Mouse (Mus musculus): ENCODE data around the gene Dgke. TPM values are rescaled to one million over a fixed set of nuclear protein-coding genes. Genes with fewer than 3 reads are reported as not detected.
A peak's percentile ranks its signal among the peaks of the same experiment; 100 is the strongest.
"Not testable (repeated sequence)": the region's sequence is repeated elsewhere in the genome, so short reads cannot be mapped to it uniquely, and the experiment has no call there.

Gene Dgke
- 0.69 and 0.82 TPM in 2 replicates for polyA plus RNA-seq (2015; fragmentation: Nextera tagmentation; extraction: Ambion mirVana)

DNA sequence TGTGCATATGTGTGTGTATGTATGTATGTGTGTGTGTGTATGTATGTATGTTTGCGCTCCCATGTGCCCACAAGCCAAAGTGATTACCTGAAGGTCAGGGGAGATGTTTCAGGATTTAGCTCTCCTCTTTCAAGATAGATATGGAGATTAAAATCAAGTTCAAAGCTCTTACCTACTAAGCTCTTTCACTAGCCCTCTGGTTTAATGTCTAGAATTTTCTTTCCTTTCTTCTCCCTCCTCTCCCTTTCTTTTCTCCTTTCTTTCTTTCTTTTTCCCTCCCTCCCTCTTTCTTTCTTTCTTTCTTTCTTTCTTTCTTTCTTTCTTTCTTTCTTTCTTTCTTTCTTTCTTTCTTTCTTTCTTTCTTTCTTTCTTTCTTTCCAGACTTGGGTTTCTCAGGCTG lies at the start of gene Dgke:
Gene Dgke, minus strand, starts transcription at position 101 of the 400 bp plus-strand sequence.
- WGBS (ENCODE audit: insufficient replicate concordance) = 83% methylated on average over 1 of the region's 1 CpGs
- no peak within 1 kb of the TSS for H3K27ac ChIP-seq

DNA sequence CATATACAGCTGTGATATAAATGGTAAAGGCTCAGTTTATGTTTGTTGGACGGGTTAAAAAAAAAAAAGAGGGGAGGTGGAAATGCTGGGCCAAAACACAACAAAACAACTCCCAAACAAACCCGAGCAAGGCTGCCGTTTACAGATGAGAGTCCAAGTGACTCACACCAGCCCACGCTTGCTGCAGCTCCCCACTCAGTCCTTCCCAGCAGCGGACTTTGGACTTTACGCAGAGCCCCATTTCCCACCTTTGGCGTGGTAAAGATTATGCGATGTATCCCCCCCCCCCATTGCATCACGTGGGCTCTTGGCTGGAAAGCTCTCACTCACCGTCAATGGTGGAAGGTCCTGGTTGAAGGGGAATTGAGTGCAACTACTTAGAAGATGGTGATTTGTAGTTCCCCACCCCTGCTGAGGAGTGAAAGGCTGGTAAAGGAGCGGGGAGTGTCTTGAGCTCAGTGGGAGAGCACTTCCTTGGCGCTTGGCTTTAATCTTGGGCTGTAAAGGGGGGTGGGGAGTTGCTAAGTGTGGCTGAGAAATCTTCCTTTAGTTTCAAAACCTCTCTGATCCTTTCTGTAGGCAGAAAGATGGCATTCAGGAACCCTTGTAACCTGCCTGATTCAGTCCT lies 40.6 kb upstream of the Dgke start:
- Histone ChIP-seq H3K4me3 (replicated peaks) (no peak overlapping the region), H3K9me3 (replicated peaks) (no peaks in the 10 kb centered on the region), H3K27me3 (no peaks in the 10 kb centered on the region), H3K4me1 (replicated peaks) (0 out of 2 replicates have a peak, but pooled peaks cover 10% of the 10 kb centered on the region), H3K4me2 (no peak overlapping the region), H3K36me3 (no peaks in the 10 kb centered on the region), H3K27ac (no peak overlapping the region), H3K9ac (no peak overlapping the region)
- DNase-seq (no peak), ATAC-seq (ENCODE audit: low read depth) (no peak)
- WGBS (ENCODE audit: insufficient replicate concordance) = 31% methylated on average over 12 of the region's 12 CpGs

More for the DNA sequence above, at the start of gene Dgke:
- no peak within 1 kb of the TSS for H3K4me2 ChIP-seq
- H3K9ac ChIP-seq = no peak within 1 kb of the TSS
- ATAC-seq (ENCODE audit: low read depth) (no peak), DNase-seq (no peak)
- no peak within 1 kb of the TSS for H3K4me3 ChIP-seq (replicated peaks)
- no peaks in the 10 kb centered on the region for H3K27me3 ChIP-seq
- H3K9me3 ChIP-seq (replicated peaks) = no peaks in the 10 kb centered on the region
- peaks cover 16% of the 10 kb centered on the region for H3K4me1 ChIP-seq (replicated peaks)
- no peaks in the 10 kb centered on the region for H3K36me3 ChIP-seq

DNA sequence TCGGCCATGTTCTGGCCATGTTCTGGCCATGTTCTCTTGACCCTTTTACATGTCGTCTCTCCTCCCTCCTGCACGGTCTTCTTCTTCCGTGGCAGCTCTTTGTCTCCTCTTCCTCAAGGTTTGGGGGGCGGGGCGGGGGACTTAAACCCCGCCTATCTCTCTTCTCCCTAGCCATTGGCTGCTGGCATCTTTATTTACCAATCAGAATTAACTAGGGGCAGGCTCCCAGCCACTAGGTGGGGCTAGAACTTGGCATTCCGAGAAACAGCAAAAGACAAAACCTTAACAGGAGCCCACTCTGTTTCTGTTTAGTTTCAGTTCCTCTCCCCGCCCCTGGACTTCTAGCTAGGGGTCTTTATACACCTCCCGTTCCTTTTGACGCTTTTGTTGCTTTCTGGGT lies 39.2 kb upstream of the Dgke start:
- H3K9me3 ChIP-seq (replicated peaks) = no peaks in the 10 kb centered on the region
- H3K4me2 ChIP-seq = no peak overlapping the region
- 72% methylated on average over 11 of the region's 11 CpGs for WGBS (ENCODE audit: insufficient replicate concordance)
- no peaks in the 10 kb centered on the region for H3K36me3 ChIP-seq
- H3K4me3 ChIP-seq (replicated peaks) = no peak overlapping the region
- no peak overlapping the region for H3K27ac ChIP-seq
- DNase-seq (peak; percentile 11), ATAC-seq (ENCODE audit: low read depth) (no peak)
- H3K4me1 ChIP-seq (replicated peaks) = peaks cover 16% of the 10 kb centered on the region
- H3K27me3 ChIP-seq = no peaks in the 10 kb centered on the region
- H3K9ac ChIP-seq = no peak overlapping the region

DNA sequence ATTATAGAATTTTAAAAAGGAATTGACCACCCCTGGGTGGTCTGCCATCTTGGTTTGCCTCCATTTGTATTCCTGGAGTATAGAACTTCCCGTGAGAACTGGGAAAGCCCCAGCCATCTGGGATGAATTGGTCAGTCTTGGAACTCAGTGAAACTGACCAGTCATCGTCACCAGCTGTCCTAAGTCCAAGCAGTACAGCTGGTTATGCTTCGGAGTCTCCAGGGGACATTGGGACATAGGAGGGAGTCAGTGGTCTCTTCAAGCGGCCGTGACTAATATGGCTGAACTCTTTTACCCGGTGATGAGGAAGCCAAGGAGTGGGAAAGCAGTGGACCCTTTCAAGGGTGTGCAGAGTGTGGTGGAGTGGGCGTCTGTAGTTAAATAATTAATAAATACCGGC lies 38.6 kb upstream of the Dgke start:
- no peak overlapping the region for H3K4me2 ChIP-seq
- H3K27me3 ChIP-seq = no peaks in the 10 kb centered on the region
- no peak overlapping the region for H3K9ac ChIP-seq
- H3K4me3 ChIP-seq (replicated peaks) = no peak overlapping the region
- no peaks in the 10 kb centered on the region for H3K36me3 ChIP-seq
- ATAC-seq (ENCODE audit: low read depth) = no peak
- DNase-seq = no peak
- H3K27ac ChIP-seq = no peak overlapping the region
- WGBS (ENCODE audit: insufficient replicate concordance) = 83% methylated on average over 8 of the region's 8 CpGs
- no peaks in the 10 kb centered on the region for H3K9me3 ChIP-seq (replicated peaks)
- H3K4me1 ChIP-seq (replicated peaks) = peaks cover 19% of the 10 kb centered on the region

DNA sequence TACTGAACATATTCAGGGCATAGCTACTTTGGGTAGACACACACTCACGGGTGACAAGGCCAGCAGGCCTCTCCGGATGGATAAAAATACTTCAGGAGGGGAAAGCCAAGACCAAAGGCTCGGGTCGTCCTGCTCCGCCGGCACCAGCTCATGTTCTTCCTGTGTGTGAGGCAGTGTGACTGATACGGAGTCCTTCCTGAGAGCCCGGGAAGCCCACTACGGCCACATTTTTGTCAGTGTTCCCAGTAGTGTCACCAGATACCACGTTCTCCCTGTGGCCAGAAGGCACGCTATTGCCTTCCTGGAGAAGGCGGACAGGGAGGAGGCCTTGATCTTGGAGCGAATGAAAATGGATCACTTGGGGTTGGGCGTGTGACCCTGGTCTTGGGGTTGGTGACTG lies 36.5 kb upstream of the Dgke start:
- WGBS (ENCODE audit: insufficient replicate concordance) = 79% methylated on average over 14 of the region's 14 CpGs
- no peaks in the 10 kb centered on the region for H3K36me3 ChIP-seq
- no peaks in the 10 kb centered on the region for H3K9me3 ChIP-seq (replicated peaks)
- H3K4me1 ChIP-seq (replicated peaks) = peaks cover 20% of the 10 kb centered on the region
- ATAC-seq (ENCODE audit: low read depth) (no peak), DNase-seq (no peak)
- H3K4me3 ChIP-seq (replicated peaks) = no peak overlapping the region
- no peak overlapping the region for H3K9ac ChIP-seq
- no peak overlapping the region for H3K4me2 ChIP-seq
- no peaks in the 10 kb centered on the region for H3K27me3 ChIP-seq
- H3K27ac ChIP-seq = no peak overlapping the region

DNA sequence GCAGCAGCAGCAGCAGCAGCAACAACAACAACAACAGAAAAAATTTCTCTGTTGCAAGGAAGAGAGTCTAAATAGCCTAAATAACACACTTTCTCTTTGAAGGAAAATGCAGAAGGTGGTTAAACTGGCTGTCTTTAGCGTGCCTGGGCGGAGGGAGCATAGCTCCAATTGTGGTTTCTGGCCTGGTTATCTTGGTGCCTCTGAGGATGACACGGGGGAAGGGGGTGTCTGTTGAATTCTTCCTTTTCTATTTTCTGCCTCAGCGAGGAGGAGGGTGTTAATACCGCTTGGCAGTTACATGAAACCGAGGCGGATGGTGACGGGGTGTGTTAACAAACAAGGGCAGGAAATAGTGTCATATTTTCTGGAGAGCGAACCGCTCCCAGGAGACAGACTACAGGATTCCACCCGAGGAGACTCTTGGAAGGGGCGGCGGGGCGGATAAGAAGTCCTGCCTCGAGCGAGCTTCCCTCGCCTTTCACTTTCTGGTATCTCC lies 34.2 kb upstream of the Dgke start:
- ATAC-seq (ENCODE audit: low read depth) (peak; percentile 58; the same call in 1 of the 2 replicates), DNase-seq (no peak)
- 8% methylated on average over 17 of the region's 17 CpGs for whole genome bisulfite sequencing (ENCODE audit: insufficient replicate concordance)
- no peaks in the 10 kb centered on the region for H3K9me3 ChIP-seq (replicated peaks)
- H3K9ac ChIP-seq = peak overlapping the region; percentile 44
- H3K36me3 ChIP-seq = no peaks in the 10 kb centered on the region
- peak overlapping the region; percentile 69 for H3K4me2 ChIP-seq
- H3K27ac ChIP-seq = no peak overlapping the region
- peaks cover 12% of the 10 kb centered on the region for H3K4me1 ChIP-seq (replicated peaks)
- H3K27me3 ChIP-seq = no peaks in the 10 kb centered on the region
- peak overlapping the region; percentile 46 for H3K4me3 ChIP-seq (replicated peaks)

DNA sequence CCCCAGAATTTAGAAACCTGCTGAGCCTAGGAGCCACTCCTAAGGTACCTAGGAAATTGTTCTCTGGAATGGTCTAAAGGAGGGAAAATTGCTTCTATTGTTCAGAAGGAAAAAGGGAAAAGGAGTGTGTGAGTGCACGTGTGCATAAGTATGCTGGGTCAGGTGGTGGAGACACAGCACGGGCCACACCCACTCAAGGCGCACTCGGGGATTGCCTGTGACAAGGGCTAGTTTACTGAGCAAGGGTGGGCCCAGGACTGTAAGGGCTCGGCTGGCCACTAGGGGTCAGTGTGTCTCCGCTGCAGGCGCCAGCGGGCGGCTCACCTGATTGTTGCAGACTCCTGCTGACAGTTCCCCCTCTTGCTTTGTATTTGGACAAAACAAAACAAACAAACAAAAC lies 33.8 kb upstream of the Dgke start:
- H3K9ac ChIP-seq = no peak overlapping the region; the same call in 1 of the 2 replicates
- DNase-seq (peak; percentile 73), ATAC-seq (ENCODE audit: low read depth) (peak; percentile 86)
- no peaks in the 10 kb centered on the region for H3K9me3 ChIP-seq (replicated peaks)
- H3K4me1 ChIP-seq (replicated peaks) = peaks cover 12% of the 10 kb centered on the region
- peak overlapping the region; percentile 46 for H3K4me3 ChIP-seq (replicated peaks)
- H3K27me3 ChIP-seq = no peaks in the 10 kb centered on the region
- no peak overlapping the region for H3K27ac ChIP-seq
- WGBS (ENCODE audit: insufficient replicate concordance) = 0% methylated on average over 9 of the region's 9 CpGs
- H3K36me3 ChIP-seq = no peaks in the 10 kb centered on the region
- H3K4me2 ChIP-seq = peak overlapping the region; percentile 69

DNA sequence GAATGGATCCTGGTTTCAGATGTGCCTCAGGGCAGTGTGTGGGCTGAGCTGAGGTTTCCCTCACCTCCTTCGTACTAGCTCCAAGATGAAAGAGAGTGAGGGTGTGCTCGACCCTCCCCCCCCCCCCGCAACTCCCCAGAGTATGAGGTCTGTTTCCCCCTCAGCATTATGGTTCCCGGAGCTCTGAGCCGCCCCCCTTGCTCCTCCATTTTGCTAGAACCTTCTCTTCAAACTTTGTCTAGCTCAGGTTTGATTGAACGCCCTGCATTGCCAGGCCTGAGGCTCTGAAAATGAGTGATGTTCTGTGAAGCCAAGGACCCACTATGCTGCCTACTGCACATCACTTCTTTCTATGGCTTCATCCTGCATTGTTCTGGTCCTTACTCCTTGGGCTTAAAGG lies 32.3 kb upstream of the Dgke start:
- WGBS (ENCODE audit: insufficient replicate concordance) = 53% methylated on average over 6 of the region's 6 CpGs
- DNase-seq (no peak), ATAC-seq (ENCODE audit: low read depth) (no peak)
- no peaks in the 10 kb centered on the region for H3K9me3 ChIP-seq (replicated peaks)
- H3K27me3 ChIP-seq = no peaks in the 10 kb centered on the region
- no peak overlapping the region for H3K4me3 ChIP-seq (replicated peaks)
- no peak overlapping the region for H3K27ac ChIP-seq
- H3K4me2 ChIP-seq = no peak overlapping the region
- no peaks in the 10 kb centered on the region for H3K36me3 ChIP-seq
- peaks cover 12% of the 10 kb centered on the region for H3K4me1 ChIP-seq (replicated peaks)
- H3K9ac ChIP-seq = no peak overlapping the region

DNA sequence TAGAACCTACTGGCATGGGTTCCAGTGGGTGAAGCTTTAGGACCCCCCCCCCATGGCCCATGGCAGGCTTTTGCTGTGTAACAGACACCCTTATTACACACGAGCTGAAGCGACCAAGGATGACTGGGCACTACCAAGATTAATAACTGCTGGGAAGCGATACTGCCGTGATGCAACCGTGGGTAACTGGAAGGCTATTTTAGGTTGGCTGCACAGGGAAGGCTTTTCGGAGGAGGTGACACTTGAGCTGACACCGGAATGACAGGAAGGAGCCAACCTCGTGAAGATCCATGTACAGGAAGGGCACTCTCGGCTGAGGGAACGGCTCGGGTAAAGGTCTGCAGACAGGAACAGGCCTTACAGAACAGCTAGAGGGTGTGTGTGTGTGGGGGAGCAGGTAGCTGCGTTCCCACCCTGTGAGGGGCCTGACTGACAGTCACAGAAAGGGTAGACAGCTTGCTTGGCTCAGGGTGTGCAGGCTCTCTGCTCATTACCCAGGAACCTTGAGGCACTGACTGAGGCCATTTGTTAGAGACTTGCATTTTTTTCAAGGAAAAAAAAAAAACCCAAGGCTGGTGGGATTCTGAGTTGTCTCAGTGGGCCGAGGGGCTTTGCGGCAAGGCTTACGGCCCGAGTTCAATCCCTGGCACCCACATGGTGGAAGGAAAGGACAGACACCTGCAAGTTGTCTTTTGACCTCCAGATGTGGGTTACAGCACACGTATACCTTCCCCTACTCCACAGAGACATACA lies 31.6 kb upstream of the Dgke start:
- Histone ChIP-seq H3K4me1 (replicated peaks) (peaks cover 12% of the 10 kb centered on the region), H3K27me3 (no peaks in the 10 kb centered on the region), H3K9me3 (replicated peaks) (no peaks in the 10 kb centered on the region), H3K4me3 (replicated peaks) (no peak overlapping the region), H3K4me2 (no peak overlapping the region), H3K36me3 (no peaks in the 10 kb centered on the region), H3K27ac (no peak overlapping the region), H3K9ac (no peak overlapping the region)
- WGBS (ENCODE audit: insufficient replicate concordance) = 50% methylated on average over 17 of the region's 17 CpGs
- ATAC-seq (ENCODE audit: low read depth) (no peak), DNase-seq (no peak)

DNA sequence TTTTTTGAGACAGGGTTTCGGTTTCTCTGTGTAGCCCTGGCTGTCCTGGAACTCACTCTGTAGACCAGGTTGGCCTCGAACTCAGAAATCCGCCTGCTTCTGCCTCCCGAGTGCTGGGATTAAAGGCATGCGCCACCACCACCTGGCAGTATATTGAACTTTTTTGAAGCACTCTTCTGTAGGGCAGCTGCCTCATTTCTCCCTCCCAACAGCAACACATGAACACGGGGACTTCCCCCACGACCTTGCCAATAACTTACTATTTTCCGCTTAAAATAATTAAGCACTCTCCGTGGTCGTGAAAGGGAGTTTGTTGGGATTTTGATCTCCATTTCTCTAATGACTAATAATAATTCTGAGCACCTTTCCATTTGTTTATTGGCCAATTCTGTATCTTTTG lies 30.6 kb upstream of the Dgke start:
- H3K4me3 ChIP-seq (replicated peaks); H3K27me3 ChIP-seq; DNase-seq; H3K36me3 ChIP-seq; H3K9ac ChIP-seq; H3K27ac ChIP-seq; ATAC-seq (ENCODE audit: low read depth); H3K4me2 ChIP-seq; H3K9me3 ChIP-seq (replicated peaks): not testable (repeated sequence)
- WGBS (ENCODE audit: insufficient replicate concordance) = 74% methylated on average over 10 of the region's 10 CpGs
- H3K4me1 ChIP-seq (replicated peaks) = peaks cover 12% of the 10 kb centered on the region

DNA sequence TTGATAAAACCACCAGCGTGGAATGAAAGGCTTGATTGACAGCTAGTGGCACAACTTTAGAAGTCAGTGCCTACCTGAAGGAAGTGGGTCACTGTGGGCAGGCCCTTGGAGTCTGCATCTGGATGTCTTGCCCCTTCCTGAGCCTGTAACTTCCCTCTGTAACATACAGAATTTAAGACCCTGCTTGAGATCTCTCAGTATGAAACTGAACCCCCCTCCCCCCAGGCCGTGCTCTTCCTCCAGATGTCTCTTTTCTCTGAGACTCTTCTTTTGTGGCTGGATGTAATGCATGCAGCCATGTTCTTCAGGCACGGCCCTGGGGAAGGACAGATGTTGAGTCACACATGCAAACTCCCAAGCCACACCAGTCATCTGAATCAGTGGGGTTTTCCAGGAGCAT lies 28.7 kb upstream of the Dgke start:
- whole genome bisulfite sequencing (ENCODE audit: insufficient replicate concordance) = 32% methylated on average over 3 of the region's 3 CpGs

More for the DNA sequence above, 28.7 kb upstream of the Dgke start:
- Histone ChIP-seq H3K36me3 (no peaks in the 10 kb centered on the region), H3K27me3 (no peaks in the 10 kb centered on the region), H3K4me2 (no peak overlapping the region), H3K9me3 (replicated peaks) (no peaks in the 10 kb centered on the region), H3K4me1 (replicated peaks) (0 out of 2 replicates have a peak, but pooled peaks cover 1% of the 10 kb centered on the region), H3K27ac (no peak overlapping the region), H3K4me3 (replicated peaks) (no peak overlapping the region), H3K9ac (no peak overlapping the region)
- DNase-seq = no peak
- no peak for ATAC-seq (ENCODE audit: low read depth)

Data from liver, embryonic 13.5 days (tissue).